Mouse (Mus musculus): ENCODE data around the gene Peli3. TPM values are rescaled to one million over a fixed set of nuclear protein-coding genes. Genes with fewer than 3 reads are reported as not detected.

Peli3 gene
- polyA plus RNA-seq (2015; fragmentation: Illumina TruSeq; extraction: RNeasy Lipid Tissue Mini Kit (QIAGEN cat#74804); ENCODE audit: low read depth, low replicate concordance): 16.6 TPM

DNA sequence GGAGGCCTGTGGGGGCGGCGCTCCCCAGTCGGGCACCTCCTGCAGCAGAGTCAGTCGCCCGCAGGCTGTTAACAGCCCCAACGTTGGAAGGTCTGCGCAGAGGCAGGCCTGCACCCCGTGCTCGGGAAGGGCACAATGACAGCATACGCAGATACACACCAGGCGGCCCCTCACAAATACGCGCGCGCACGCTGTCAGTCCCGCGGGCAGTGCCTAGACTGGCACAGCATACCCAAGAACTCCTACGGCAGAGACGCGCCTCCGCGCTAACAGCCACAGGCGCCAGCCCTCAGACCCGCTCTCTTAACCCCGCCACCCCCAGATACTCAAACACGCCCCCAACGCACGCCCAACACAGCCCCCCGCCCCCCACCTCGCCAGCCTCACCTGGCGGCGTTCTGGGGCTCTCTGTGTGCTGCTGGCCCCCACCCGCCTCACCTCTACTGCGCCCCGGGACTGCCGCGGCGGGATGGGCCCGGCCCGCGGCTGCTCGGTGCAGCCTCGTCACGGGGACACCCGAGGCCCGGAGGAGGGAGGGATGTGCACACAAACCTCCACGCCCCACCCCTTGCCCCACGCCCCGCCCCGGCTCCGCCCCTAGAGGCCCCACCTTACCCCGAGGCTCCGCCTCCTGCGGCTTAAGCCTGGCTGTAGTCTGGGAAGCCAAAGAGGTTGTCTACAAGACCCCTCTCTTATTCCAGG, at the start of gene Peli3:
Peli3 (minus strand) TSS at position 577 of the 702 bp plus-strand sequence.

DNA sequence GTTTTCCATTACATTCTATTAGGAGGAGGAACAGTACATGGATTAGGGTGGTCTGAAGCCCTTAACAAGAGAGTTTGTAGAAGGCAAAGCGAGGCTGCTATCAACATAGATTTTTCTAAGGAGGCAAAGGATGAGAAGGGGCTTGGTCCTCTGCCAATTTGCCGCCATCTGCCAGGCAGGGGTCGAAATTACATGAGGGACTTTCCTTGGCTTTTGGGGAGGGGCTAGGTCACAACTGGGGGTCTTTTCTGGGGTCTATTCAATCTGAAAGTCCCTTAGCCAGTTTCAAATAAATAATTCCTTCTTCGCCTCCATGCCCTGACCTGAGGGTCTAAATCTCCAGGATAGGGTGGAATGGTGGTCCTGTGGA, 47.3 kb upstream of the Peli3 start, which contains the start of gene Npas4:
Npas4 (minus strand) TSS at position 61 of the 370 bp plus-strand sequence.

DNA sequence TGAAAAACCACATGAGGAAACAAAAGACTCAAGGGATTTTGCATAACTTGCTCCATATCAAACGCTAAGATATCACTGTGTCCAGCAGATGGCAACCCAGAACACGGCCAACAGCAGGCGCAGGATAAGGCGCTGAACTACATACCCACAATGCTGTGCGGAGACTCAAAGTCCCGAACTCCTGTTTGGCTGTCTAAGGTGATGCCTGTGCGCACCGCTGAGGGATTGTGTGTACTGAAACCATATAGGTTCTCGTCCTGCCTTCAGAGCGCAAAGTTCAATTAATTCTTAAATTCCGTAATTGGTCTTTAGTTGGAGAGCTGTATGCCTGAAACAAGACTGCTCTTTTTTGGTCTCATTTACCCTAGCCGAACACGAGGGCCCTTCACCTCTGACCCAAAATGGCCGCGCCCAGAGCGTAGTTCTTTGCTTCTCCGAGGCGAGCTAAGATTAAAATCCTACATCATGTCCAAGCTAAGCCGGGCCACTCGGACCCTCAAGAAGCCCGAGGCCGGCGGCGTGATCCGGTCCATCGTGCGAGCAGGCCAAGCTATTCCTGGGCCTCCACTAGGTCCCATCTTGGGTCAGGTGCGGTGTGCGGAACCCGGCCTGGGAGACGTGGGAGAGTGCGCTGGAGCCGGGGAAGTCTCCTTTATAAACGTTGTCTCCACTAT, 19.1 kb upstream of the Peli3 start, which contains the start of gene Mrpl11:
Mrpl11 (plus strand) TSS at position 220 of the 674 bp plus-strand sequence.

DNA sequence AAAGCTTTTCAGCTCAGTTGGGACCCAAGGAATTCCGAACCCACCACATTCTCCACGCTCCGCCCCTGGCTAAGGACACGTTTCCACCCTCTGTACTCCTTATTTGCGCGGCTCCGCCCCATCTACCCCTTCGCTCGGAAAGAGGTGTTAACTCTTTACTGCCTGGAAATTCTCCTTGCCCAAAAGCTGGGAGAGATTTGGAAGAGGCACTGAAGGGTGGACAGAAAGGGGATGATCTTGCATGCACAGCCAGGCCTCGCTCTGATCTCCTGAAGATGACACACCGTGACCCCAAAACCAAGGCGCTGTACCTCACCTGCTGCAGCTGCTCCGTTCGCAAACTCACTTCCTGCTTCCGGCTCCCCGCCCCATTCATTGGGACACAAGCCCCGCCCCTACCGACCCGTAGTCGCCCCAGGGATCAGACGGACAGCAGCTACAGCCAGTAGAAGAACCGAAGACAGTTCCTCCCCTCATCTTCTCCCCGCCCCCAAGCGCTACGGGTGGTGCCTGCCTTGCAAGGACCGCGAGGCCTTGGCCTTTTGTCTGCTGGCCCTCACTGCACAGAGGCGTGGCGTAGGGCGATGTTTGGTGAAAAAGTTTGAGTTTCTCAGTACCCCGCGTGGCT, 14.9 kb downstream of the Peli3 start, which contains the start of gene Dpp3:
Dpp3 (minus strand) TSS at position 384 of the 628 bp plus-strand sequence.

DNA sequence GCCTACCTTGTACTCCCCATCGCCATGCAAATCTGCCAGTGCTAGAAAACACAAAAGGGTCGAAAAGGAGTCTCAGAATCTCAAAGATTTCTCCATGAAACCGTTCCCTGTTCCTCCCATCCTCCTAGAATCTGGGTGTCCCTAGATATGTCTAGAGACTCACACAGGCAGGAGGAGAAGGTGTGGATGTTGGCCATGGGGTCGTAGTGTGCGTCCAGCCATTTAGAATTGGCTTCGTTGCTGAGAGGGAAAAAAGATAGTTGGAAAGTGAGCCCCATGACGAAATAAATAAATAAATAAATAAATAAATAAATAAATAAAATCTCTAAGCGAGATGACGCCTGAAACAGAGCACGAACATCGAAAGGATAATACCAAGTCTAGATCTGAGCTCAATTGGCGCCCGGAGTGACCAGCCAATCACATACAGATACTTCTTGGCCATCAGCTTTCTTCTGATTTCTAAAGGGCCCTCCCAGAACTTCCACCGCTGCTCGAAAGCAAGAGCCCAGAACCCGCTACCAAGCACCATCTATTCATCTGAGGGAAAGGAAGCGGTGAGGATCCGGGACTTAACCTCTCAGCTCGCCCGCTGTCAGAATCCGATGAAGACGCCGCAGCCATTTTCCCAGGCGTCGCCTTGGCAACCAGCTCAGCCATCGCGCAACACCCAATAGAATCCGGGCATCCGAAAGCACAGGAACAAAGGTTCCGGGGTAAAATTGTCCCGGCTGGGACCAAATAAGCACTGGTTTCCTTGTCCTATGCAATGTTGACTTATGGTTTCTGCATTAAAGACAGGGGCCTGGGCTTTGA, 36.7 kb downstream of the Peli3 start, which contains the start of gene Bbs1:
Bbs1 (minus strand) TSS at position 650 of the 816 bp plus-strand sequence.

Other genes starting within 250 kb of the Peli3 start
- 2.2 TPM for gene Gm960, start 244.5 kb downstream of the Peli3 start, polyA plus RNA-seq (2015; fragmentation: Illumina TruSeq; extraction: RNeasy Lipid Tissue Mini Kit (QIAGEN cat#74804); ENCODE audit: low read depth, low replicate concordance)
- 238 TPM for gene Sptbn2, start 232.0 kb downstream of the Peli3 start, polyA plus RNA-seq (2015; fragmentation: Illumina TruSeq; extraction: RNeasy Lipid Tissue Mini Kit (QIAGEN cat#74804); ENCODE audit: low read depth, low replicate concordance)
- gene Rbm4b, start 186.6 kb downstream of the Peli3 start, polyA plus RNA-seq (2015; fragmentation: Illumina TruSeq; extraction: RNeasy Lipid Tissue Mini Kit (QIAGEN cat#74804); ENCODE audit: low read depth, low replicate concordance): 28.5 TPM
- gene Rbm4, start 149.2 kb downstream of the Peli3 start, polyA plus RNA-seq (2015; fragmentation: Illumina TruSeq; extraction: RNeasy Lipid Tissue Mini Kit (QIAGEN cat#74804); ENCODE audit: low read depth, low replicate concordance): 41.4 TPM
- gene Gm21992, start 131.5 kb downstream of the Peli3 start, polyA plus RNA-seq (2015; fragmentation: Illumina TruSeq; extraction: RNeasy Lipid Tissue Mini Kit (QIAGEN cat#74804); ENCODE audit: low read depth, low replicate concordance): 15.5 TPM
- 18.0 TPM for gene Rbm14, start 131.5 kb downstream of the Peli3 start, polyA plus RNA-seq (2015; fragmentation: Illumina TruSeq; extraction: RNeasy Lipid Tissue Mini Kit (QIAGEN cat#74804); ENCODE audit: low read depth, low replicate concordance)
- 37.6 TPM for gene Ccs, start 103.8 kb downstream of the Peli3 start, polyA plus RNA-seq (2015; fragmentation: Illumina TruSeq; extraction: RNeasy Lipid Tissue Mini Kit (QIAGEN cat#74804); ENCODE audit: low read depth, low replicate concordance)
- 1.8 TPM for gene Ccdc87, start 103.8 kb downstream of the Peli3 start, polyA plus RNA-seq (2015; fragmentation: Illumina TruSeq; extraction: RNeasy Lipid Tissue Mini Kit (QIAGEN cat#74804); ENCODE audit: low read depth, low replicate concordance)
- 85.3 TPM for gene Ctsf, start 88.0 kb downstream of the Peli3 start, polyA plus RNA-seq (2015; fragmentation: Illumina TruSeq; extraction: RNeasy Lipid Tissue Mini Kit (QIAGEN cat#74804); ENCODE audit: low read depth, low replicate concordance)
- gene Actn3, start 65.2 kb downstream of the Peli3 start, polyA plus RNA-seq (2015; fragmentation: Illumina TruSeq; extraction: RNeasy Lipid Tissue Mini Kit (QIAGEN cat#74804); ENCODE audit: low read depth, low replicate concordance): 1.2 TPM
- 23.6 TPM for gene Zdhhc24, start 64.5 kb downstream of the Peli3 start, polyA plus RNA-seq (2015; fragmentation: Illumina TruSeq; extraction: RNeasy Lipid Tissue Mini Kit (QIAGEN cat#74804); ENCODE audit: low read depth, low replicate concordance)
- 26.4 TPM for gene Bbs1, start 36.5 kb downstream of the Peli3 start, polyA plus RNA-seq (2015; fragmentation: Illumina TruSeq; extraction: RNeasy Lipid Tissue Mini Kit (QIAGEN cat#74804); ENCODE audit: low read depth, low replicate concordance)
- gene Dpp3, start 14.8 kb downstream of the Peli3 start, polyA plus RNA-seq (2015; fragmentation: Illumina TruSeq; extraction: RNeasy Lipid Tissue Mini Kit (QIAGEN cat#74804); ENCODE audit: low read depth, low replicate concordance): 45.4 TPM
- gene Mrpl11, start 19.0 kb upstream of the Peli3 start, polyA plus RNA-seq (2015; fragmentation: Illumina TruSeq; extraction: RNeasy Lipid Tissue Mini Kit (QIAGEN cat#74804); ENCODE audit: low read depth, low replicate concordance): 106 TPM
- gene Npas4, start 47.2 kb upstream of the Peli3 start, polyA plus RNA-seq (2015; fragmentation: Illumina TruSeq; extraction: RNeasy Lipid Tissue Mini Kit (QIAGEN cat#74804); ENCODE audit: low read depth, low replicate concordance): 12.4 TPM
- 14.1 TPM for gene Slc29a2, start 80.7 kb upstream of the Peli3 start, polyA plus RNA-seq (2015; fragmentation: Illumina TruSeq; extraction: RNeasy Lipid Tissue Mini Kit (QIAGEN cat#74804); ENCODE audit: low read depth, low replicate concordance)
- 133 TPM for gene B4gat1, start 95.7 kb upstream of the Peli3 start, polyA plus RNA-seq (2015; fragmentation: Illumina TruSeq; extraction: RNeasy Lipid Tissue Mini Kit (QIAGEN cat#74804); ENCODE audit: low read depth, low replicate concordance)
- gene AC124502.3, start 95.8 kb upstream of the Peli3 start, polyA plus RNA-seq (2015; fragmentation: Illumina TruSeq; extraction: RNeasy Lipid Tissue Mini Kit (QIAGEN cat#74804); ENCODE audit: low read depth, low replicate concordance): 3.9 TPM
- gene Brms1, start 98.2 kb upstream of the Peli3 start, polyA plus RNA-seq (2015; fragmentation: Illumina TruSeq; extraction: RNeasy Lipid Tissue Mini Kit (QIAGEN cat#74804); ENCODE audit: low read depth, low replicate concordance): 31.7 TPM
- gene Rin1, start 107.4 kb upstream of the Peli3 start, polyA plus RNA-seq (2015; fragmentation: Illumina TruSeq; extraction: RNeasy Lipid Tissue Mini Kit (QIAGEN cat#74804); ENCODE audit: low read depth, low replicate concordance): 38.7 TPM
- 3.2 TPM for gene Cd248, start 125.0 kb upstream of the Peli3 start, polyA plus RNA-seq (2015; fragmentation: Illumina TruSeq; extraction: RNeasy Lipid Tissue Mini Kit (QIAGEN cat#74804); ENCODE audit: low read depth, low replicate concordance)
- 107 TPM for gene Tmem151a, start 142.4 kb upstream of the Peli3 start, polyA plus RNA-seq (2015; fragmentation: Illumina TruSeq; extraction: RNeasy Lipid Tissue Mini Kit (QIAGEN cat#74804); ENCODE audit: low read depth, low replicate concordance)
- 32.8 TPM for gene Yif1a, start 145.4 kb upstream of the Peli3 start, polyA plus RNA-seq (2015; fragmentation: Illumina TruSeq; extraction: RNeasy Lipid Tissue Mini Kit (QIAGEN cat#74804); ENCODE audit: low read depth, low replicate concordance)
- gene Cnih2, start 155.4 kb upstream of the Peli3 start, polyA plus RNA-seq (2015; fragmentation: Illumina TruSeq; extraction: RNeasy Lipid Tissue Mini Kit (QIAGEN cat#74804); ENCODE audit: low read depth, low replicate concordance): 266 TPM
- 157 TPM for gene Rab1b, start 163.9 kb upstream of the Peli3 start, polyA plus RNA-seq (2015; fragmentation: Illumina TruSeq; extraction: RNeasy Lipid Tissue Mini Kit (QIAGEN cat#74804); ENCODE audit: low read depth, low replicate concordance)
- gene Klc2, start 175.4 kb upstream of the Peli3 start, polyA plus RNA-seq (2015; fragmentation: Illumina TruSeq; extraction: RNeasy Lipid Tissue Mini Kit (QIAGEN cat#74804); ENCODE audit: low read depth, low replicate concordance): 211 TPM